Mouse (Mus musculus): ENCODE data around the gene Ssc5d. TPM values are rescaled to one million over a fixed set of nuclear protein-coding genes. Genes with fewer than 3 reads are reported as not detected.

Gene Ssc5d
- total and polyA plus RNA-seq, 3 experiments = 0.09 to 1.6 (median 0.30) TPM

DNA sequence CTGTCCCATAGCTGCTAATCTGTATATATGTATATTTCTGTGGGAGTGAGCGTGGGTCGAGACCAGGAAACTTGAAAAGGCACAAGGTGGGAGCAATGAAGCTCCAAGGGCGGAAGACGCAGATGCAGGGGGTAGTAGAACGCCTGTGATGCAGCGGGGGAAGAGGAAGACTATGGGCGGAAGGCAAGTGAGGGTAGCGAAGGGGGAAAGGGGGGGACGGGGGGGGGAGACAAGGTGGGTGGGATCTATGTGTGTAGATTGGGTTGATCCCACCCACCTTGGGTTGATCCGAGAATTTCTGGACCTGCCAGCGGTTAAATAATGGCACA, 25.1 kb upstream of the Ssc5d start:
- Histone ChIP-seq H3K9me3 (replicated peaks; ENCODE audit: low read length) (peaks cover 3% of the 10 kb centered on the region), H3K27ac (ENCODE audit: insufficient read depth, low read depth) (no peak overlapping the region), H3K79me2 (replicated peaks; ENCODE audit: control insufficient read depth, extremely low read depth, insufficient read depth, poor library complexity, severe bottlenecking) (no peaks in the 10 kb centered on the region), H3K36me3 (replicated peaks in 1 of 2; ENCODE audit: control insufficient read depth in 1 of 2, insufficient read depth in 1 of 2, low read length in 1 of 2) (peaks cover 0 to 18% of the 10 kb centered on the region in 2 experiments), H3K27me3 (replicated peaks) (no peaks in the 10 kb centered on the region), H3K4me1 (ENCODE audit: control insufficient read depth in 1 of 2, insufficient read depth in 2 of 2) (no peaks in the 10 kb centered on the region), H3K9ac (ENCODE audit: insufficient read depth, low read depth) (no peak overlapping the region), H3K4me2 (ENCODE audit: insufficient read depth, low read depth, poor library complexity, severe bottlenecking) (no peak overlapping the region), H3K4me3 (replicated peaks in 1 of 3; ENCODE audit: low read depth in 2 of 3, low read length in 2 of 3, poor library complexity in 1 of 3) (no peak overlapping the region)
- in situ Hi-C loops (cut with MboI; ENCODE audit: low pct_ligation_motif_present, low pct_unique_long_range_greater_than_20kb, low sequenced_read_pairs) (no loop called here), dilution Hi-C loops (cut with MboI; ENCODE audit: extremely low pct_ligation_motif_present, extremely low pct_unique_long_range_greater_than_20kb, low sequenced_read_pairs) (no loop called here)
- DNase-seq (ENCODE audit: extremely low read depth) = no peak
- no peak for TF ChIP-seq USF1 (IDR thresholded peaks at IDR 0.05; ENCODE audit: low read depth, low read length)
- no peak for TF ChIP-seq MXI1 (IDR thresholded peaks at IDR 0.05; ENCODE audit: low read depth, low read length)
- no peak for TF ChIP-seq MYC (IDR thresholded peaks at IDR 0.05; ENCODE audit: low read depth, low read length)
- no peak for TF ChIP-seq POLR2A (IDR thresholded peaks at IDR 0.05; ENCODE audit: low read depth, low read length)
- TF ChIP-seq JUN (IDR thresholded peaks at IDR 0.05; ENCODE audit: insufficient read depth, low read depth, low read length) = no peak
- no peak for TF ChIP-seq CTCF (conservative IDR thresholded peaks at IDR 0.05 in 1 of 2, IDR thresholded peaks at IDR 0.05 in 1 of 2; ENCODE audit: low read depth in 2 of 2, low read length in 2 of 2)
- no peak for TF ChIP-seq GABPA (IDR thresholded peaks at IDR 0.05; ENCODE audit: insufficient replicate concordance, low read depth, low read length)
- TF ChIP-seq MAZ (IDR thresholded peaks at IDR 0.05; ENCODE audit: low read depth, low read length) = no peak
- TF ChIP-seq RCOR1 (conservative IDR thresholded peaks at IDR 0.05; ENCODE audit: low read depth, low read length) = no peak
- TF ChIP-seq BHLHE40 (IDR thresholded peaks at IDR 0.05; ENCODE audit: low read depth, low read length) = no peak
- no peak for TF ChIP-seq ZNF384 (IDR thresholded peaks at IDR 0.05; ENCODE audit: low read depth, low read length)
- TF ChIP-seq PAX5 (IDR thresholded peaks at IDR 0.05; ENCODE audit: low read length) = no peak
- TF ChIP-seq ZC3H11A (IDR thresholded peaks at IDR 0.05; ENCODE audit: low read depth, low read length) = no peak
- TF ChIP-seq TBP (conservative IDR thresholded peaks at IDR 0.05; ENCODE audit: low read depth, low read length) = no peak
- no peak for TF ChIP-seq RAD21 (IDR thresholded peaks at IDR 0.05; ENCODE audit: low read depth, low read length)

DNA sequence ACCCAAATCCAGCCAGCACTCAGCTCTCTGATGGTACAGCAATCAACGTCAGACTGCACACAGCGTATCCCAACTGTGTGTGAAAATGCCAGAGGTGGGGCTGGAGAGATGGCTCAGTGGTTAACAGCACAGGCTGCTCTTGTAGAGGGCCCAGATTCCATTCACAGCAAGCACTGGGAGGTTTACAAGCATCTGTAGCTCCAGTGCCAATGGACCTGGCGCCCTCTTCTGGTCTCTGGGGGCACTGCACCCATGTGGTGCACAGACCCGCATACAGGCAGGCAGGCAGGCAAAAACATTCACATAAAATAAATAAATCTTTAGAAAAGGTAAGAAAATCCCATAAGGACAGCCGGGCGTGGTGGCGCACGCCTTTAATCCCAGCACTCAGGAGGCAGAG, 24.4 kb upstream of the Ssc5d start:
- dilution Hi-C loops (cut with MboI; ENCODE audit: extremely low pct_ligation_motif_present, extremely low pct_unique_long_range_greater_than_20kb, low sequenced_read_pairs) (no loop called here), in situ Hi-C loops (cut with MboI; ENCODE audit: low pct_ligation_motif_present, low pct_unique_long_range_greater_than_20kb, low sequenced_read_pairs) (no loop called here)
- Histone ChIP-seq H3K9me3 (replicated peaks; ENCODE audit: low read length) (peaks cover 3% of the 10 kb centered on the region), H3K27me3 (replicated peaks) (no peaks in the 10 kb centered on the region), H3K27ac (ENCODE audit: insufficient read depth, low read depth) (no peak overlapping the region), H3K4me3 (replicated peaks in 1 of 3; ENCODE audit: low read depth in 2 of 3, low read length in 2 of 3, poor library complexity in 1 of 3) (no peak overlapping the region), H3K36me3 (replicated peaks in 1 of 2; ENCODE audit: control insufficient read depth in 1 of 2, insufficient read depth in 1 of 2, low read length in 1 of 2) (peaks cover 0 to 11% of the 10 kb centered on the region in 2 experiments), H3K4me1 (ENCODE audit: control insufficient read depth in 1 of 2, insufficient read depth in 2 of 2) (no peaks in the 10 kb centered on the region), H3K9ac (ENCODE audit: insufficient read depth, low read depth) (no peak overlapping the region), H3K4me2 (ENCODE audit: insufficient read depth, low read depth, poor library complexity, severe bottlenecking) (no peak overlapping the region), H3K79me2 (replicated peaks; ENCODE audit: control insufficient read depth, extremely low read depth, insufficient read depth, poor library complexity, severe bottlenecking) (no peaks in the 10 kb centered on the region)
- TF ChIP-seq POLR2AphosphoS2 (IDR thresholded peaks at IDR 0.05; ENCODE audit: low read depth, low read length) (no peak), USF1 (IDR thresholded peaks at IDR 0.05; ENCODE audit: low read depth, low read length) (no peak), SMC3 (IDR thresholded peaks at IDR 0.05; ENCODE audit: low read depth, low read length) (peak; percentile 45), PAX5 (IDR thresholded peaks at IDR 0.05; ENCODE audit: low read length) (no peak), POLR2A (IDR thresholded peaks at IDR 0.05; ENCODE audit: low read depth, low read length) (no peak), CTCF (conservative IDR thresholded peaks at IDR 0.05 in 1 of 2, IDR thresholded peaks at IDR 0.05 in 1 of 2; ENCODE audit: low read depth in 2 of 2, low read length in 2 of 2) (peak in 1 of 2 experiments; percentile 59; a peak in 2 of 4 replicates), MXI1 (IDR thresholded peaks at IDR 0.05; ENCODE audit: low read depth, low read length) (no peak), ZMIZ1 (IDR thresholded peaks at IDR 0.05; ENCODE audit: low read depth, low read length) (no peak), MAFK (IDR thresholded peaks at IDR 0.05; ENCODE audit: insufficient replicate concordance, low read length) (no peak), TBP (conservative IDR thresholded peaks at IDR 0.05; ENCODE audit: low read depth, low read length) (no peak), USF2 (conservative IDR thresholded peaks at IDR 0.05; ENCODE audit: low read depth, low read length) (no peak), RAD21 (IDR thresholded peaks at IDR 0.05; ENCODE audit: low read depth, low read length) (peak; percentile 36), MEF2A (IDR thresholded peaks at IDR 0.05; ENCODE audit: borderline replicate concordance, low read depth, low read length) (no peak)
- DNase-seq (ENCODE audit: extremely low read depth) = peak; percentile 27
